Mouse (Mus musculus) frontal cortex, adult (tissue): ENCODE measurements at regions not wholly inside any gene's neighbourhood (a gene's known extent, or its start where the extent isn't known, plus 50 kb on each side); places are given as distances from the start of the nearest gene placed in this dataset.

Experiments used
- ATAC-seq: cut with Nextera tagmentation; 2 replicates; pipeline ENCODE4 v1.9.2; 2017; ENCODE audit warnings: mild to moderate bottlenecking, moderate library complexity, mixed read lengths; ENCODE audit not compliant: low TSS enrichment

GRCm38 (mm10) chr5:51840638-51841329 lies 273.3 kb upstream of the Ppargc1a start:
- ATAC-seq, result no peak

- no peak for ATAC-seq
Measured at GRCm38 (mm10) chr5:51839292-51839691, 271.8 kb upstream of the Ppargc1a start.

- peak; percentile 27; the same call in 1 of the 2 replicates for ATAC-seq
Measured at GRCm38 (mm10) chr5:51830551-51830950, 263.0 kb upstream of the Ppargc1a start.

- ATAC-seq, result no peak
Measured at GRCm38 (mm10) chr5:51830015-51830414, 262.5 kb upstream of the Ppargc1a start.

- ATAC-seq, result no peak
Measured at GRCm38 (mm10) chr5:51829606-51830005, 262.1 kb upstream of the Ppargc1a start.

- ATAC-seq, result no peak
Measured at GRCm38 (mm10) chr5:51829020-51829419, 261.5 kb upstream of the Ppargc1a start.

GRCm38 (mm10) chr5:51826269-51826668 lies 258.7 kb upstream of the Ppargc1a start:
- ATAC-seq, result no peak

- no peak for ATAC-seq
Measured at GRCm38 (mm10) chr5:51825584-51826088, 258.1 kb upstream of the Ppargc1a start.

- no peak for ATAC-seq
Measured at GRCm38 (mm10) chr5:51824731-51825130, 257.2 kb upstream of the Ppargc1a start.

- no peak for ATAC-seq
Measured at GRCm38 (mm10) chr5:51823657-51824056, 256.1 kb upstream of the Ppargc1a start.

- ATAC-seq, result no peak
Measured at GRCm38 (mm10) chr5:51816258-51816657, 248.7 kb upstream of the Ppargc1a start.

- no peak for ATAC-seq
Measured at GRCm38 (mm10) chr5:51811728-51812127, 244.2 kb upstream of the Ppargc1a start.

GRCm38 (mm10) chr5:51801486-51801885 lies 234.0 kb upstream of the Ppargc1a start:
- peak; percentile 42 for ATAC-seq

GRCm38 (mm10) chr5:51799371-51800035 lies 232.0 kb upstream of the Ppargc1a start:
- ATAC-seq, result peak; percentile 87

GRCm38 (mm10) chr5:51794097-51794496 lies 226.6 kb upstream of the Ppargc1a start:
- ATAC-seq, result no peak; the same call in 1 of the 2 replicates

GRCm38 (mm10) chr5:51792950-51793349 lies 225.4 kb upstream of the Ppargc1a start:
- no peak for ATAC-seq

GRCm38 (mm10) chr5:51788768-51789167 lies 221.2 kb upstream of the Ppargc1a start:
- ATAC-seq, result no peak

GRCm38 (mm10) chr5:51783523-51783922 lies 216.0 kb upstream of the Ppargc1a start:
- ATAC-seq, result peak; percentile 47

- ATAC-seq, result peak; percentile 48
Measured at GRCm38 (mm10) chr5:51783099-51783498, 215.6 kb upstream of the Ppargc1a start.

GRCm38 (mm10) chr5:51775502-51776145 lies 208.1 kb upstream of the Ppargc1a start:
- ATAC-seq, result peak; percentile 80

- ATAC-seq, result peak; percentile 54; the same call in 1 of the 2 replicates
Measured at GRCm38 (mm10) chr5:51771655-51772054, 204.1 kb upstream of the Ppargc1a start.

- ATAC-seq, result peak; percentile 87
Measured at GRCm38 (mm10) chr5:51766111-51766510, 198.6 kb upstream of the Ppargc1a start.

- no peak for ATAC-seq
Measured at GRCm38 (mm10) chr5:51764416-51764815, 196.9 kb upstream of the Ppargc1a start.
